Mouse (Mus musculus) hindbrain, embryonic 13.5 days (tissue): ENCODE results near the gene Vmn1r53. TPM values are rescaled to one million over a fixed set of nuclear protein-coding genes. Genes with fewer than 3 reads are reported as not detected.
"Not testable (repeated sequence)": the region's sequence is repeated elsewhere in the genome, so short reads cannot be mapped to it uniquely, and the experiment has no call there.

ENCODE experiments used
- ATAC-seq: fragments of 200-750 bp; cut with Nextera tagmentation; 2 replicates; pipeline ENCODE4 v1.8.0; 2017; ENCODE audit warnings: moderate TSS enrichment; ENCODE audit not compliant: low FRiP score
- H3K27ac ChIP-seq: fragments of 300-500 bp; sonication (generic); 2 replicates; pipeline ENCODE4 v1.5.1; 2015; ENCODE audit warnings: inconsistent platforms, mild to moderate bottlenecking, moderate library complexity
- H3K27me3 ChIP-seq: fragments of 300-500 bp; sonication (generic); 2 replicates; pipeline ENCODE4 v1.6.1; 2015; ENCODE audit warnings: mild to moderate bottlenecking, inconsistent platforms
- H3K36me3 ChIP-seq: fragments of 300-500 bp; sonication (generic); 2 replicates; pipeline ENCODE4 v1.6.1; 2015; ENCODE audit warnings: mild to moderate bottlenecking, inconsistent platforms
- H3K4me1 ChIP-seq: fragments of 300-500 bp; sonication (generic); replicated peaks from 2 replicates; pipeline ENCODE4 v1.6.1; 2015; ENCODE audit warnings: inconsistent platforms
- H3K4me2 ChIP-seq: fragments of 300-500 bp; sonication (generic); 2 replicates; pipeline ENCODE4 v1.6.1; 2015; ENCODE audit warnings: inconsistent platforms, mild to moderate bottlenecking, moderate library complexity
- H3K4me3 ChIP-seq: fragments of 300-500 bp; sonication (generic); 2 replicates; pipeline ENCODE4 v1.5.1; 2015; ENCODE audit warnings: mild to moderate bottlenecking, inconsistent platforms
- H3K9ac ChIP-seq: fragments of 300-500 bp; sonication (generic); 2 replicates; pipeline ENCODE4 v1.6.1; 2015; ENCODE audit warnings: mild to moderate bottlenecking, inconsistent platforms
- H3K9me3 ChIP-seq: fragments of 300-500 bp; sonication (generic); 2 replicates; pipeline ENCODE4 v1.6.1; 2016; ENCODE audit warnings: inconsistent platforms
- WGBS: fragments of 180-500 bp; shearing (Covaris S2); methylation state at CpG from one replicate; pipeline ENCODE4 v1.1.7; 2015; 5-methylcytosine and 5-hydroxymethylcytosine counted together
- polyA plus RNA-seq: library from polyadenylated mRNA; unstranded; fragments of >200 nt; fragmentation: Nextera tagmentation; extraction: Ambion mirVana; gene quantifications from 2 replicates; pipeline ENCODE4 v1.2.1, GENCODE M21; 2015

Gene Vmn1r53
- not detected in 2 replicates for polyA plus RNA-seq

- H3K9me3 ChIP-seq: no peaks in the 10 kb centered on the region
- H3K4me1 ChIP-seq: no peaks in the 10 kb centered on the region
- ATAC-seq: no peak
- H3K9ac ChIP-seq: no peak within 1 kb of the TSS
- no peaks in the 10 kb centered on the region for H3K36me3 ChIP-seq
- no peak within 1 kb of the TSS for H3K4me3 ChIP-seq
- WGBS: 83% methylated on average over 1 of the region's 1 CpGs
- no peak within 1 kb of the TSS for H3K4me2 ChIP-seq
- no peaks in the 10 kb centered on the region for H3K27me3 ChIP-seq
- H3K27ac ChIP-seq: no peak within 1 kb of the TSS
These were observed at the start of gene Vmn1r53 for GRCm38 (mm10) chr6:90224338-90224737. TSS of gene Vmn1r53 (minus strand) at chr6:90224438.

- H3K27me3 ChIP-seq: no peaks in the 10 kb centered on the region
- ATAC-seq: no peak
- H3K4me3 ChIP-seq: no peak within 1 kb of the TSS
- no peak within 1 kb of the TSS for H3K9ac ChIP-seq
- no peak within 1 kb of the TSS for H3K4me2 ChIP-seq
- H3K27ac ChIP-seq: no peak within 1 kb of the TSS
- H3K4me1 ChIP-seq: no peaks in the 10 kb centered on the region
- H3K9me3 ChIP-seq: 0 out of 2 replicates have a peak, but pooled peaks cover 3% of the 10 kb centered on the region
- no peaks in the 10 kb centered on the region for H3K36me3 ChIP-seq
- WGBS: 70% methylated on average over 1 of the region's 1 CpGs
These were observed 21.8 kb upstream of the Vmn1r53 start, which contains the start of gene Vmn1r54 for GRCm38 (mm10) chr6:90246000-90246399. TSS of gene Vmn1r54 (plus strand) at chr6:90246300.

GRCm38 (mm10) chr6:90244019-90244418 lies 19.8 kb upstream of the Vmn1r53 start:
- Histone ChIP-seq H3K4me3 (no peak overlapping the region), H3K36me3 (no peaks in the 10 kb centered on the region), H3K9me3 (0 out of 2 replicates have a peak, but pooled peaks cover 3% of the 10 kb centered on the region), H3K27me3 (no peaks in the 10 kb centered on the region), H3K9ac (no peak overlapping the region), H3K27ac (no peak overlapping the region), H3K4me2 (no peak overlapping the region), H3K4me1 (no peaks in the 10 kb centered on the region)
- no peak for ATAC-seq
- 82% methylated on average over 3 of the region's 3 CpGs for WGBS

GRCm38 (mm10) chr6:90232681-90233080 lies 8.4 kb upstream of the Vmn1r53 start:
- no peak for ATAC-seq
- Histone ChIP-seq H3K9ac (no peak overlapping the region), H3K4me1 (no peaks in the 10 kb centered on the region), H3K4me2 (no peak overlapping the region), H3K27me3 (no peaks in the 10 kb centered on the region), H3K4me3 (no peak overlapping the region), H3K27ac (no peak overlapping the region), H3K36me3 (no peaks in the 10 kb centered on the region), H3K9me3 (peaks cover 6% of the 10 kb centered on the region)
- WGBS: 69% methylated on average over 27 of the region's 27 CpGs

- not testable (repeated sequence) for H3K27ac ChIP-seq, H3K9me3 ChIP-seq, ATAC-seq, H3K36me3 ChIP-seq, H3K4me1 ChIP-seq, H3K9ac ChIP-seq, H3K4me2 ChIP-seq, H3K27me3 ChIP-seq, H3K4me3 ChIP-seq
- WGBS: 94% methylated on average over 4 of the region's 4 CpGs
These were observed 7.9 kb upstream of the Vmn1r53 start for GRCm38 (mm10) chr6:90232114-90232513.

GRCm38 (mm10) chr6:90202493-90202892 lies 21.7 kb downstream of the Vmn1r53 start, which contains the start of gene V1ra8:
TSS of gene V1ra8 (plus strand) at chr6:90202793.
- H3K4me2 ChIP-seq, H3K4me3 ChIP-seq, H3K27ac ChIP-seq, H3K9ac ChIP-seq, ATAC-seq, H3K27me3 ChIP-seq, H3K36me3 ChIP-seq, H3K9me3 ChIP-seq, H3K4me1 ChIP-seq: not testable (repeated sequence)
- 77% methylated on average over 2 of the region's 2 CpGs for WGBS

GRCm38 (mm10) chr6:90174508-90174907 lies 49.7 kb downstream of the Vmn1r53 start, which contains the start of gene Vmn1r52:
TSS of gene Vmn1r52 (plus strand) at chr6:90174808.
- Histone ChIP-seq H3K4me1 (no peaks in the 10 kb centered on the region), H3K36me3 (no peaks in the 10 kb centered on the region), H3K27me3 (no peaks in the 10 kb centered on the region), H3K9ac (no peak within 1 kb of the TSS), H3K4me2 (no peak within 1 kb of the TSS), H3K27ac (no peak within 1 kb of the TSS), H3K9me3 (no peaks in the 10 kb centered on the region), H3K4me3 (no peak within 1 kb of the TSS)
- ATAC-seq: no peak
- 80% methylated on average over 2 of the region's 2 CpGs for WGBS

Other genes starting within 250 kb of the Vmn1r53 start
- not detected in 2 replicates for gene Vmn1r47, start 208.3 kb downstream of the Vmn1r53 start, polyA plus RNA-seq
- not detected in 2 replicates for gene Vmn1r48, start 187.6 kb downstream of the Vmn1r53 start, polyA plus RNA-seq
- not detected in 2 replicates for gene Vmn1r49, start 145.9 kb downstream of the Vmn1r53 start, polyA plus RNA-seq
- not detected in 2 replicates for gene Vmn1r50, start 123.0 kb downstream of the Vmn1r53 start, polyA plus RNA-seq
- not detected in 2 replicates for gene Vmn1r51, start 101.8 kb downstream of the Vmn1r53 start, polyA plus RNA-seq
- not detected in 2 replicates for gene Vmn1r52, start 49.6 kb downstream of the Vmn1r53 start, polyA plus RNA-seq
- not detected in 2 replicates for gene V1ra8, start 21.6 kb downstream of the Vmn1r53 start, polyA plus RNA-seq
- not detected in 2 replicates for gene Vmn1r54, start 21.9 kb upstream of the Vmn1r53 start, polyA plus RNA-seq
- gene BC048671, start 76.8 kb upstream of the Vmn1r53 start, polyA plus RNA-seq: not detected in 2 replicates
- gene Chst13, start 100.7 kb upstream of the Vmn1r53 start, polyA plus RNA-seq: 0.12 and 0.17 TPM in 2 replicates
- gene Uroc1, start 108.8 kb upstream of the Vmn1r53 start, polyA plus RNA-seq: not detected in 2 replicates
- 10.5 and 11.2 TPM in 2 replicates for gene Zxdc, start 145.1 kb upstream of the Vmn1r53 start, polyA plus RNA-seq
- gene Cfap100, start 204.4 kb upstream of the Vmn1r53 start, polyA plus RNA-seq: 6.7 and 6.9 TPM in 2 replicates
- 10.2 and 10.5 TPM in 2 replicates for gene Klf15, start 238.1 kb upstream of the Vmn1r53 start, polyA plus RNA-seq